Mouse (Mus musculus) thymus, adult 2 months (tissue): Measurements from ENCODE around the gene Cryzl2. TPM values are rescaled to one million over a fixed set of nuclear protein-coding genes. Genes with fewer than 3 reads are reported as not detected.

Experiments
- DNase-seq: peaks from one replicate; pipeline ENCODE4 v3.0.0; 2021
- H3K27ac ChIP-seq: fragments of 200-500 bp; 2 replicates; pipeline ENCODE4 v1.5.1; 2012; ENCODE audit warnings: low read length, control low read depth; ENCODE audit not compliant: control insufficient read depth, insufficient read depth
- H3K27me3 ChIP-seq: fragments of 200-500 bp; 2 replicates; pipeline ENCODE4 v1.6.1; 2012; ENCODE audit warnings: mild to moderate bottlenecking, low read length, moderate library complexity, mixed read lengths; ENCODE audit not compliant: control insufficient read depth, insufficient read depth
- H3K36me3 ChIP-seq: fragments of 200-500 bp; 2 replicates; pipeline ENCODE4 v1.6.1; 2012; ENCODE audit warnings: mild to moderate bottlenecking, low read length, moderate library complexity; ENCODE audit not compliant: control insufficient read depth, insufficient read depth
- H3K4me1 ChIP-seq: fragments of 200-500 bp; replicated peaks from 2 replicates; pipeline ENCODE4 v1.6.1; 2012; ENCODE audit warnings: low read length; ENCODE audit not compliant: control insufficient read depth, insufficient read depth
- H3K4me3 ChIP-seq: fragments of 200-500 bp; 2 replicates; pipeline ENCODE4 v1.5.1; 2012; ENCODE audit warnings: mild to moderate bottlenecking, low read length, control low read depth, moderate library complexity; ENCODE audit not compliant: control insufficient read depth, insufficient read depth
- CTCF ChIP-seq: fragments of 200-500 bp; IDR thresholded peaks from 2 replicates; pipeline ENCODE4 v1.5.1; 2012; ENCODE audit warnings: mild to moderate bottlenecking, control low read depth, low read length, moderate library complexity, borderline replicate concordance; ENCODE audit not compliant: control insufficient read depth, poor library complexity, insufficient read depth; ENCODE audit errors: extremely low read depth
- POLR2A ChIP-seq: fragments of 200-500 bp; IDR thresholded peaks from 2 replicates; pipeline ENCODE4 v1.6.1; 2012; ENCODE audit warnings: mild to moderate bottlenecking, low read length, control low read depth, moderate library complexity; ENCODE audit not compliant: control insufficient read depth, poor library complexity, insufficient read depth; ENCODE audit errors: extremely low read depth
- WGBS: fragments of 180-500 bp; shearing (Covaris S2); methylation state at CpG from one replicate; pipeline ENCODE4 v1.1.7; 2018; 5-methylcytosine and 5-hydroxymethylcytosine counted together
- polyA plus RNA-seq: library from polyadenylated mRNA; depleted of rRNA; stranded (reverse); fragments of >200 nt; gene quantifications from 2 replicates; pipeline ENCODE4 v1.2.3, GENCODE M21; 2012

The Cryzl2 gene
- polyA plus RNA-seq, 1 experiment = 8.4 TPM

DNA sequence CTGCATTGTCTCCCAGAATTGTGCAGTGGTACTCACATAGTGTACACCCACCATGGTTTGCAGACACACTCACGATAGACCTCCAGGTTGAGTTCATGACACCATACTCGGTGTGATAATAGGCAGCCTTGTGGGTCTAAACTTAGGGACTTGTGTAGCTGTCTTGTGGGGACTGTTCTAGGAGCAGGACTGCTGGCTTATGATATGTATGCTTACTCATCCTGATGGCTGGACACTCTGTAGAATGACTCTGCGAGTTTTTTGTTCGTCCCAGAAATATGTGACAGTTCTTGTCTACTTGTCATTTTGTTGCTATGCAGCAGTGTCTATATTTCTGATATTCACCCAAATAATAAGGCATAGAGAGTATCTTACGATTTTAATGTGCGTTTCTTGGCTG lies 23.3 kb downstream of the Cryzl2 start:
- TF ChIP-seq POLR2A = no peak
- TF ChIP-seq CTCF = no peak
- WGBS = 84% methylated on average over 6 of the region's 6 CpGs
- H3K4me3 ChIP-seq = no peak overlapping the region

DNA sequence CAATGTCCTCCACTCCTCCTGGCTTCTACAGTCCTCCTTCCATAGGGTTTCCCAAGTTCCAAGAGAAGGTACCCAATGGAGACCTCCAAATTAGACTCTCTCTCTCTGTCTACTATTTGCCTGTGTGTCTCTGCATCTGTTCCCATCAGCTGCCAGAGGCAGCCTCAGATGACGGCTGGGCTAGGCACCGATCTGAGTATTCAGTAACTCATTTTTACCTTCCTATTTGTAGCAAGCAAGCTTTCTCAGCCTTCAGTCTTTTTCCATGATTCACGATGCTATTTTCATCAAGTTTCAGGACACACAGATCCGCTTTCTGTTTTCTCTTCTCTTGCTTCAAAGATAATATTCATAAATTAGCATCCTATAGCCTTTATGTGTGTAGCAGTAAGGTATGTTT lies 25.8 kb downstream of the Cryzl2 start:
- TF ChIP-seq CTCF (no peak), POLR2A (no peak)
- 0 out of 2 replicates have a peak, but pooled peaks cover 2% of the 10 kb centered on the region for H3K4me1 ChIP-seq
- 97% methylated on average over 4 of the region's 4 CpGs for WGBS
- DNase-seq = no peak
- no peak overlapping the region for H3K4me3 ChIP-seq
- H3K36me3 ChIP-seq = no peaks in the 10 kb centered on the region
- H3K27ac ChIP-seq = no peak overlapping the region
- no peaks in the 10 kb centered on the region for H3K27me3 ChIP-seq

More for the DNA sequence above, 23.3 kb downstream of the Cryzl2 start:
- no peak for DNase-seq
- Histone ChIP-seq H3K4me1 (0 out of 2 replicates have a peak, but pooled peaks cover 2% of the 10 kb centered on the region), H3K27ac (no peak overlapping the region), H3K27me3 (no peaks in the 10 kb centered on the region), H3K36me3 (no peaks in the 10 kb centered on the region)

DNA sequence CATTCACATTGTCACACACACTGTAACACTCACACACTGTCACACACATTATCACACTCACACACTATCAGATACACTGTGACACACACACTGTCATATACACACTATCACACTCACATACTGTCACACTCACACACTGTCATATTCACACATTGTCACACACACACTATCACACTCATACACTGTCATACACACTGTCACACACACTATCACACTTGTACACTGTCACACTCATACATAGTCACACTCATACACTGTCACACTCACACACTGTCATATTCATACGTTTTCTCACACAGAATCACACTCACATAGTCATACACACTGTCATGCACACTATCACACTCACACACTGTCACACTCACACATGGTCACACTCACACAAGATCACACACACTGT lies 42.3 kb downstream of the Cryzl2 start:
- Histone ChIP-seq H3K4me3 (no peak overlapping the region), H3K36me3 (no peaks in the 10 kb centered on the region), H3K27me3 (no peaks in the 10 kb centered on the region), H3K27ac (no peak overlapping the region), H3K4me1 (no peaks in the 10 kb centered on the region)
- no peak for DNase-seq
- TF ChIP-seq POLR2A = no peak
- TF ChIP-seq CTCF = no peak
- WGBS = 79% methylated on average over 1 of the region's 1 CpGs

DNA sequence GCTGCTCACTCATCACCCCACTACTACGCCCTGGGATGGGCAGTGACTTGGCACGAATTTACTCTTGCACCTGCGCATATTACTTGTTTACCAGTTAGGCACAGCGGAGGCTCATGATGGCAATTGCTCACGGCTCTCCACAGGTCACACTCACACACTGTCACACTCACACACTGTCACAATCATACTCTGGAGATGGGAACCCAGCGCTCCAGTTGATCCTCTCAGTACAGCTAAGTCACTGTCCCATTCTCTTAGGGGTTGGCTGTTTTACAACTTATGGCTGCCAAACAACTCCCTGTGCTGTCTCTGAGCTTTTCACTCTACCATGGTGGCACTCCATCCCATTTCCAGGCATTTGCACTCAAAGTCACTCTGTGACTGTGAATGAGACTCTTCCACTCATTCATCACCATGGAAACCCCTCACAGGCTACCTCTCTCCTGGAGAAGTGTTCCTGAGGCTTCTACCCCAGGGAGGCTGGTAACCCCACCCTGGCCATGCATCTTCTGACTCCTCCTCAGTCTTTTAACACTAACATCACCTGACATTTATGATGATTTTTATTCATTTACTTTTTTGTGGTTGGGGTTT lies 43.1 kb downstream of the Cryzl2 start:
- no peak overlapping the region for H3K27ac ChIP-seq
- 93% methylated on average over 6 of the region's 6 CpGs for WGBS
- DNase-seq = no peak
- no peaks in the 10 kb centered on the region for H3K27me3 ChIP-seq
- H3K4me1 ChIP-seq = no peaks in the 10 kb centered on the region
- H3K4me3 ChIP-seq = no peak overlapping the region
- no peaks in the 10 kb centered on the region for H3K36me3 ChIP-seq
- TF ChIP-seq CTCF (no peak), POLR2A (no peak)

DNA sequence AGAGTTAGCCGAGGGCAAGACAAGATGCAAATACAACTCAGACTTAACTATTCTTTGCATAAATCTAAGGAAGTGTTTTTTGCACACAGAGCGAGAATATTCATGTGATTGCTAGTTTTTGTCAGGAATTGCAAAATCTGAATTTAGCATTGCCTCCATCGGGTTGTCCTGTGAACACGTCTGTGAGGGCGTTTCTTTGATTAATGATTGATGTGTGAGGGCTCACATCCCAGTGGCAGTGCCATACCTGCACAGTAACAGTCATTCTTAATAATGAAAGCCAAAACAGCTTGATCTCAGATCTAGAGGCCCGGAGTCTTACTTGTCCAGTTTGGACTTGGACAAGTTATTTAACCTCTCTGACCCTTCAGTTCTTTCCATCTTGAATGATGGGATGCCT lies 44.7 kb downstream of the Cryzl2 start:
- TF ChIP-seq POLR2A (no peak), CTCF (no peak)
- no peak overlapping the region for H3K4me3 ChIP-seq
- no peaks in the 10 kb centered on the region for H3K36me3 ChIP-seq
- H3K27ac ChIP-seq = no peak overlapping the region
- DNase-seq = no peak
- no peaks in the 10 kb centered on the region for H3K27me3 ChIP-seq
- WGBS = 93% methylated on average over 6 of the region's 6 CpGs
- H3K4me1 ChIP-seq = no peaks in the 10 kb centered on the region

DNA sequence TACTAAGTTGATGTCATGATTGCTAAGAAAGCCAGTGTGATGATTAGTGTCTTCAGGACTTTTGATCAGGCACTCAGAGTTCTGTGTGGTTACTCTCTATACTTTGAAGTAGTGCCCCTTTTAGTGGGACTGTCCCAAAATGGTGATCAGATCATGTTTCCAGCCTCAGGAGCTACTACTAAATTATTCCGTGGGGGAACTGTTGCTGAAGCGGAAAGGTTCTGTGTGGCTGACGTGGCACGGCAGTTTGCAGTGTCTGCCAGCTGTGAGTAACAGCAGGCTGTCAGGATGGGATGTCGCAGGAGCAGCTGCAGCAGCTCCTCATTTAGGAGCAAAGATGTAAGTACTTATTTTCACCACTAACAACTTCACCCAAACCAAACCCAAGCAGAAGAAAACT lies 48.1 kb downstream of the Cryzl2 start, which contains the start of gene Sec16b:
TSS of gene Sec16b (plus strand) at position 207 of the 400 bp plus-strand sequence.
- WGBS = 92% methylated on average over 5 of the region's 5 CpGs
- TF ChIP-seq POLR2A (no peak), CTCF (no peak)
- Histone ChIP-seq H3K36me3 (no peaks in the 10 kb centered on the region), H3K4me3 (no peak within 1 kb of the TSS), H3K27me3 (no peaks in the 10 kb centered on the region), H3K4me1 (no peaks in the 10 kb centered on the region), H3K27ac (no peak within 1 kb of the TSS)
- DNase-seq = no peak
